Mouse (Mus musculus) stomach, embryonic 14.5 days (tissue): ENCODE results near the gene Sfxn5. TPM values are rescaled to one million over a fixed set of nuclear protein-coding genes. Genes with fewer than 3 reads are reported as not detected.

Source experiments
- ATAC-seq: fragments of 200-750 bp; cut with Nextera tagmentation; 2 replicates; pipeline ENCODE4 v1.8.0; 2017; ENCODE audit warnings: low read depth, moderate TSS enrichment; ENCODE audit not compliant: insufficient number of reproducible peaks, insufficient read depth, low FRiP score
- H3K27ac ChIP-seq: fragments of 300-500 bp; sonication (generic); 2 replicates; pipeline ENCODE4 v1.5.1; 2014; ENCODE audit warnings: mild to moderate bottlenecking, low read length, moderate library complexity, mixed read lengths
- H3K27me3 ChIP-seq: fragments of 300-500 bp; sonication (generic); 2 replicates; pipeline ENCODE4 v1.6.1; 2014; ENCODE audit warnings: low read length, control low read depth, mixed read lengths; ENCODE audit not compliant: control insufficient read depth, insufficient read depth
- H3K36me3 ChIP-seq: fragments of 300-500 bp; sonication (generic); 2 replicates; pipeline ENCODE4 v1.6.1; 2014; ENCODE audit warnings: mild to moderate bottlenecking, control low read depth, low read length, moderate library complexity, mixed read lengths; ENCODE audit not compliant: control insufficient read depth, insufficient read depth
- H3K4me1 ChIP-seq: fragments of 300-500 bp; sonication (generic); 2 replicates; pipeline ENCODE4 v1.6.1; 2014; ENCODE audit warnings: low read length, control low read depth, mixed read lengths; ENCODE audit not compliant: control insufficient read depth, insufficient read depth
- H3K4me2 ChIP-seq: fragments of 300-500 bp; sonication (generic); replicated peaks from 2 replicates; pipeline ENCODE4 v1.6.1; 2014; ENCODE audit warnings: low read depth, low read length, control low read depth
- H3K4me3 ChIP-seq: fragments of 300-500 bp; sonication (generic); 2 replicates; pipeline ENCODE4 v1.5.1; 2014; ENCODE audit warnings: low read depth, low read length, control low read depth
- H3K9ac ChIP-seq: fragments of 300-500 bp; sonication (generic); replicated peaks from 2 replicates; pipeline ENCODE4 v1.6.1; 2014; ENCODE audit warnings: low read depth, mild to moderate bottlenecking, control low read depth, low read length, moderate library complexity, mixed read lengths
- H3K9me3 ChIP-seq: fragments of 300-500 bp; sonication (generic); 2 replicates; pipeline ENCODE4 v1.6.1; 2016; ENCODE audit warnings: low read depth, low read length, control low read depth; ENCODE audit not compliant: control insufficient read depth
- WGBS: fragments of 180-500 bp; shearing (Covaris S2); extraction: QIAGEN DNeasy Blood & Tissue Kit; methylation state at CpG from one replicate; pipeline ENCODE4 v1.1.7; 2014; 5-methylcytosine and 5-hydroxymethylcytosine counted together
- polyA plus RNA-seq: library from polyadenylated mRNA; unstranded; fragments of >200 nt; fragmentation: Nextera tagmentation; extraction: Ambion mirVana; gene quantifications from 2 replicates; pipeline ENCODE4 v1.2.1, GENCODE M21; 2014

Gene Sfxn5
- polyA plus RNA-seq, 1 experiment from 2014 or later = 13.0 TPM

DNA sequence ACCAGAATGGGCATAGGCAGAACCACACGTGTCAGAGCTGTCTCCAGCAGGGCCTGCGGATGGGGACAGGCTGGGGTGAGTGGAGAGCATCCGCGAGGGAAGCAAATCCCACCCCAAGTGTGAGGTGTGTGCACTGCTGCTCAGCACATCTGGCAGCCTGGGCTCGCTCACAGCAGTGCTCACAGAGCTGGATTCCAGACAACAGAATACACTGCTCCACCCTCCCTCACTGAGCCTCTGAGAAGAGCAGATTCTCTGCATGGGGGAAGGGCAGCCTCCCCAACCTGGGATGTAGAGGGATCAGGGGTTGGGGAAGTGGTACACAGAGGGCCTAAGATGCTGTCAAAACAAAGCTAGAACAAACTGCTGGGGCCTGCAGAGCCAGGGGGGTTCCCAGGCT lies 98.4 kb downstream of the Sfxn5 start:
- 25% methylated on average over 5 of the region's 5 CpGs for WGBS
- no peaks in the 10 kb centered on the region for H3K36me3 ChIP-seq
- H3K4me3 ChIP-seq = no peak overlapping the region
- no peak overlapping the region for H3K27ac ChIP-seq
- peak; percentile 20; the same call in 1 of the 2 replicates for ATAC-seq
- peaks cover 10% of the 10 kb centered on the region; the same call in 1 of the 2 replicates for H3K4me1 ChIP-seq
- H3K4me2 ChIP-seq = no peak overlapping the region
- H3K9ac ChIP-seq = no peak overlapping the region
- H3K27me3 ChIP-seq = no peaks in the 10 kb centered on the region
- H3K9me3 ChIP-seq = no peaks in the 10 kb centered on the region

DNA sequence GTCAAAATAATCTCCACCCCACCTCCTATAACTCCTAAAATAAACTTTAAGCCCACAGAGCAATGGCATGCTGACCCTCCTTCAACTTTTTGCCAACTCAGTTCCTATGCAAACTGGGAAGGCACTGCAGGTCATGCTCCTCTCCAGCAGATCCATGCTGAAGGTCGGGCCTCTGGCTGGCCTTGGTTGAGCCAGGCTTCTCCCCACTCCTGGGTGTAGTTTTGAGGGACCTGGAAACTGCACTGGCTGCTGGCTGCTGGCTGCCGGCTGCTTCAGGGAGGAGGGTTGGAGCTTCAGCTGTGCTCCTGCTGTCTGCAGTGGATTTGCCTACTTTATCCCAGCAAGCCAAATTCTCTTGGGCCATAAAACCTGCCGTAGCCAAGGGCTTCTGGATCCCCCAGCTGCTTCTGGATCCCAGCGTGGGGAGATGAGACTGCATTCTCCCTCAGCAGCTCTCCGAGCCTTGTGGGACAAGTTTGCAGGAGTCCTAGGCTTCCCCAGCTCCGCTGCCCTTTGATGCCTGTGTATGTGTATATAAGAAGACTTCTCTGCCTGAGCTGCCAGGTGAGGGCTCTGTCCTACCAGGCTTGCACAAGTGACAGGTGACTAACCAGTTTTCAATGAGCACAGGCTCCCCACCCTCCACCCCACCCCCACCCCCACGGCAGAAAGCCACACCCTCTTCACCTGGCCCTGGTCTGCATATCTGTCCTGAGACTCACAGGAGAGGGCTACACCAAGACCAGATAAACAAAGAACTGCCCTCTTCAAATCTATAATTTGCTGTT lies 100.2 kb downstream of the Sfxn5 start:
- H3K9me3 ChIP-seq = no peaks in the 10 kb centered on the region
- H3K36me3 ChIP-seq = no peaks in the 10 kb centered on the region
- no peaks in the 10 kb centered on the region for H3K27me3 ChIP-seq
- no peak overlapping the region for H3K4me3 ChIP-seq
- H3K4me2 ChIP-seq = no peak overlapping the region
- peaks cover 10% of the 10 kb centered on the region; the same call in 1 of the 2 replicates for H3K4me1 ChIP-seq
- peak; percentile 43; the same call in 1 of the 2 replicates for ATAC-seq
- WGBS = 27% methylated on average over 7 of the region's 7 CpGs
- no peak overlapping the region for H3K27ac ChIP-seq
- no peak overlapping the region for H3K9ac ChIP-seq

- Histone ChIP-seq H3K9me3 (no peaks in the 10 kb centered on the region), H3K36me3 (no peaks in the 10 kb centered on the region), H3K27ac (no peak overlapping the region), H3K27me3 (no peaks in the 10 kb centered on the region), H3K9ac (no peak overlapping the region), H3K4me2 (no peak overlapping the region), H3K4me1 (peaks cover 10% of the 10 kb centered on the region; the same call in 1 of the 2 replicates), H3K4me3 (no peak overlapping the region)
- 57% methylated on average over 4 of the region's 4 CpGs for WGBS
- no peak for ATAC-seq
Measured at GRCm38 (mm10) chr6:85232045-85232444, 101.2 kb downstream of the Sfxn5 start.

DNA sequence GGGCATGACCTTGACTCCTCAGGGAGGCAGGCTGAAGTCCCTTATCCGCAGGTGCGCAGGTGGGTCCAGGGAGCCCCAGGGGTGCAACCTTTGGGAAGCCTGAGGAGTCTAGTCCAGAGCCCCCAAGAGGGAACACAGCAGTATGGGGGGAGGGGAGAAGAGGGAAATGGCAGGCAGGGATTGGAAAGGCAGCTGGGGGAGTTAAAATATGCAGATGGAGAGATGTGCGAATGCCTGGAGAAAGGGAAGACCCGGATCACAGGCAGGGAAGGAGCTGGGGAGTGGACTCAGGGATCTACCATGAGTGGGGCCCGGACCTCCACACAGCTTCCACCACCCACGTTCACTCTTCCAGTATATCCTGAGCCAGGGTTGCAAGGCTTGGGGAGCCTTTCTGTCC lies 101.8 kb downstream of the Sfxn5 start:
- no peak overlapping the region for H3K9ac ChIP-seq
- no peak overlapping the region for H3K4me3 ChIP-seq
- H3K27ac ChIP-seq = no peak overlapping the region
- ATAC-seq = no peak
- peaks cover 10% of the 10 kb centered on the region; the same call in 1 of the 2 replicates for H3K4me1 ChIP-seq
- H3K36me3 ChIP-seq = no peaks in the 10 kb centered on the region
- 38% methylated on average over 6 of the region's 6 CpGs for WGBS
- H3K4me2 ChIP-seq = no peak overlapping the region
- H3K9me3 ChIP-seq = no peaks in the 10 kb centered on the region
- no peaks in the 10 kb centered on the region for H3K27me3 ChIP-seq

DNA sequence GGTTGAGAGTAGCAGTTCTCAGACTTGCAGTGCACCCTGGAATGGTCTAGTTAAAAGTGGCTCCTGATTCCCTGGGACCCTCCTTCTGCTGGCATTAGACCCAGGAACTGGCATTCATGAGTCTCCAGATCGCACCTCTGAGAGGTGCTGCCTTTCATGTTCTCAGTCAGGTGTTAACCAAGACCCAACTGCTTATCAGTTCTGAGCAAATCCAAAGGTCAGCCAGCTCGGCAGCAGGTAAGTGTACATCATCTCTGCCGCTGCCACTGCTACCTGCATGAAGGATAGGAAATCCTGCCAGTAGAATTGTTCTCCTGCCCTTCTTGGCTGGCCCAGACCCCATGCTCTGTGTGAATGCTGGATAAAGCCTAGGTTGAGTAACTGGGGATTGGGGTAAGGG lies 102.5 kb downstream of the Sfxn5 start:
- 45% methylated on average over 3 of the region's 3 CpGs for WGBS
- H3K4me1 ChIP-seq = peaks cover 10% of the 10 kb centered on the region; the same call in 1 of the 2 replicates
- no peak for ATAC-seq
- no peak overlapping the region for H3K9ac ChIP-seq
- no peak overlapping the region for H3K4me3 ChIP-seq
- no peak overlapping the region for H3K27ac ChIP-seq
- H3K9me3 ChIP-seq = no peaks in the 10 kb centered on the region
- no peak overlapping the region for H3K4me2 ChIP-seq
- no peaks in the 10 kb centered on the region for H3K27me3 ChIP-seq
- no peaks in the 10 kb centered on the region for H3K36me3 ChIP-seq

GRCm38 (mm10) chr6:85227520-85227919 lies 105.7 kb downstream of the Sfxn5 start:
- H3K4me2 ChIP-seq = no peak overlapping the region
- H3K4me3 ChIP-seq = no peak overlapping the region
- no peak overlapping the region for H3K9ac ChIP-seq
- no peaks in the 10 kb centered on the region for H3K27me3 ChIP-seq
- WGBS = 50% methylated on average over 2 of the region's 2 CpGs
- no peak overlapping the region for H3K27ac ChIP-seq
- no peak for ATAC-seq
- H3K36me3 ChIP-seq = no peaks in the 10 kb centered on the region
- 0 out of 2 replicates have a peak, but pooled peaks cover 3% of the 10 kb centered on the region for H3K4me1 ChIP-seq
- no peaks in the 10 kb centered on the region for H3K9me3 ChIP-seq

- 83% methylated on average over 9 of the region's 9 CpGs for WGBS
- Histone ChIP-seq H3K36me3 (no peaks in the 10 kb centered on the region), H3K4me3 (no peak overlapping the region), H3K4me2 (no peak overlapping the region), H3K4me1 (0 out of 2 replicates have a peak, but pooled peaks cover 3% of the 10 kb centered on the region), H3K27ac (no peak overlapping the region), H3K9me3 (no peaks in the 10 kb centered on the region), H3K27me3 (no peaks in the 10 kb centered on the region), H3K9ac (no peak overlapping the region)
- ATAC-seq = no peak
Measured at GRCm38 (mm10) chr6:85226570-85226969, 106.7 kb downstream of the Sfxn5 start.

GRCm38 (mm10) chr6:85224442-85224891 lies 108.8 kb downstream of the Sfxn5 start:
- H3K36me3 ChIP-seq = no peaks in the 10 kb centered on the region
- H3K4me2 ChIP-seq = no peak overlapping the region
- no peak overlapping the region for H3K27ac ChIP-seq
- no peak overlapping the region for H3K4me3 ChIP-seq
- H3K4me1 ChIP-seq = peaks cover 7% of the 10 kb centered on the region; the same call in 1 of the 2 replicates
- H3K9me3 ChIP-seq = no peaks in the 10 kb centered on the region
- H3K9ac ChIP-seq = no peak overlapping the region
- WGBS = 59% methylated on average over 15 of the region's 15 CpGs
- ATAC-seq = no peak
- no peaks in the 10 kb centered on the region for H3K27me3 ChIP-seq
